Mouse (Mus musculus): ENCODE results near the gene Lhfpl5. TPM values are rescaled to one million over a fixed set of nuclear protein-coding genes. Genes with fewer than 3 reads are reported as not detected.
"Not testable (repeated sequence)": the region's sequence is repeated elsewhere in the genome, so short reads cannot be mapped to it uniquely, and the experiment has no call there.

Lhfpl5 gene
- not detected for total RNA-seq (2021)
- long read RNA-seq, experiment 1: 0 reads
- long read RNA-seq, experiment 2: 0 reads

GRCm38 (mm10) chr17:28575244-28576125, at the start of gene Lhfpl5:
Lhfpl5 (plus strand) TSS chr17:28575641.
- intact Hi-C loops (cut with DNase I; ENCODE audit: low total_unique reads): no loop called here
- DNase-seq: peak; percentile 46

- no peak for DNase-seq
- intact Hi-C loops (cut with DNase I; ENCODE audit: low total_unique reads): loop anchor here (5.0 kb wide), 2 partner anchors 120 to 140 kb away; no protein-coding TSS in a partner anchor
Observed at GRCm38 (mm10) chr17:28527184-28528042, 48.0 kb upstream of the Lhfpl5 start.

- intact Hi-C loops (cut with DNase I; ENCODE audit: low total_unique reads): loop anchor here (5.0 kb wide), 2 partner anchors 121 to 141 kb away; no protein-coding TSS in a partner anchor
- DNase-seq: peak; percentile 82
Observed at GRCm38 (mm10) chr17:28528043-28528351, 47.4 kb upstream of the Lhfpl5 start.

- intact Hi-C loops (cut with DNase I; ENCODE audit: low total_unique reads): loop anchor here (5.0 kb wide), 2 partner anchors 122 to 142 kb away; no protein-coding TSS in a partner anchor
- no peak for DNase-seq
Observed at GRCm38 (mm10) chr17:28529116-28529515, 46.3 kb upstream of the Lhfpl5 start.

- DNase-seq: no peak
- intact Hi-C loops (cut with DNase I; ENCODE audit: low total_unique reads): no loop called here
Observed at GRCm38 (mm10) chr17:28530506-28530905, 44.9 kb upstream of the Lhfpl5 start, which contains the start of gene Armc12. Armc12 (plus strand) TSS chr17:28530806.

GRCm38 (mm10) chr17:28531946-28532345, 43.5 kb upstream of the Lhfpl5 start:
- DNase-seq: no peak
- intact Hi-C loops (cut with DNase I; ENCODE audit: low total_unique reads): no loop called here

DNA sequence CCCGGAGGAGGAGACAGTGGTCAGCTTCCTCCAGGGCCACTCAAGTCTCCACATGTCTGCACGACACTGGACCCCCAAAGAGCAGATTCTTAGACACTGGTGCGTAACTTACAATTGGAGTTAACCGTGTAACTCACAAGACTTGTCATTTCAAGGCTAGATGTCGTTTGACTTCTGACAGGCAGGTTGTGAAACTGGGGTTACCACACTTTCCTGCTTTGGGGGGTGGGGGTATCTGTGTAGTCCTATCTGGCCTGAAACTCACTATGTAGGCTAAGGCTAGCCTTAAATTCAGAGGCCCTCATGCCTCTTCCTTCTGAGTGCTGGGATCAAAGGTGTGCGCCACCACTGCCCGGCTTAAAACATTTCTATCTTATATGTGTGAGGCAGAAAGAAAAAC, 42.9 kb upstream of the Lhfpl5 start:
- DNase-seq: no peak
- intact Hi-C loops (cut with DNase I; ENCODE audit: low total_unique reads): no loop called here

DNA sequence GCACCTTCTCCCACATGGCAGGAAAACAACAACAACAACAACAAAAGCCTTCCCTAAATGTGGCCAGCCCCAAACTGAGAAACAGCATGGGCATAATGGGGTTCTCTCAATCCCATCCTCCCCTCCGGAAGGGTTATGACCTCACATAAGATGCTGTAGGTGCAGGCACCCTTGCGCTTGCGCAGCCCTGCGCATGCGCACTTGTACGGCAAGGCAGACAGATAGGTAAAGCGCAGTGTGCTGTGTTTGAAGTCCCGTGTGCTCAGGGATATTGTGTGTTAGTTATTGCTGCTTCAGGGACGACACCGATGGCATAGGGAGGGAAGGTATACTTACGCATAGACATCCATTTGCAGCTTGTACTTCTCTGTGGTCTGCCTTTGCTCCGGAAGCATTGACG, 42.1 kb upstream of the Lhfpl5 start:
- intact Hi-C loops (cut with DNase I; ENCODE audit: low total_unique reads): no loop called here
- DNase-seq: no peak

- intact Hi-C loops (cut with DNase I; ENCODE audit: low total_unique reads): no loop called here
- DNase-seq: no peak
Observed at GRCm38 (mm10) chr17:28537881-28538280, 37.6 kb upstream of the Lhfpl5 start.

GRCm38 (mm10) chr17:28546925-28547324, 28.5 kb upstream of the Lhfpl5 start:
- no peak for DNase-seq
- intact Hi-C loops (cut with DNase I; ENCODE audit: low total_unique reads): no loop called here

DNA sequence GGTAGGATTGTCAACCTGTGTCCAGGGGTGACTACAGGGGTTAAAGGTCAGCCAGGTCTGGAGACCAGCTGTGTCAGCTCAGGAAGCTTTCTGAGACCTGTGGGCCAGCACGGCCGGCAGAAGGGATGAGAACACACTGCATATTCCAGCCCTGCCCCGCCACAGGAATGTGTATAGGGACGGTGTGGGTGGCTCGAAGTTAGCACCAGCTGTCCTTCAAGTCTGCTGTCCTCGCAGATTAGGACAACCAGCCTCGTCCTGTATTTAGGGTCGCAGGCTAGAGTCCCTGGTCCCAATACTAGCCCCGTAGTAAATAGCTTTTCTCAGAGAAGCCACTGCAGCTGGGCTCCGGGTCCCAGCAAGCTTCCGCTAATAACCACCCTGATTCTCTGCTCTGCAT, 26.9 kb upstream of the Lhfpl5 start:
- intact Hi-C loops (cut with DNase I; ENCODE audit: low total_unique reads): no loop called here
- DNase-seq: no peak

DNA sequence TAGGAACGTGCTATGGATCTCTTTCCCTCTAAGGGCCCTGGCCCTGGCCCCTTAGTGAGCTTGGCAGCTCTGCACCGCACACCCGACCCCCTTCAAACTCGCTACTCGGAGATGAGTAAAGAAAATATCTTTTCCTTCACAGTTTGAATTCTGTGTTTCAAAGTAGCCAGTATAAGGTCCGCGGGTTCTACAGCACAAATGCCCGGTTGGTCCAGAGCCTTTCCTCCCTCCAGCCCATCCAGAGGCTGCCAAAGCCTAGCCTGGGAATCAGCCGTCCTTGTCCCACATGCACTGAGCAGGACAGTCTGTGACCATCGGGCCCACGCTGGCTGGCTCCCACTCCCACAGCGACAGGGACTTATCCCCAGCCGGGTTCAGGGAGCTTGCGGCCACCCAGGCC, 26.3 kb upstream of the Lhfpl5 start, which contains the start of gene Clpsl2:
Gene Clpsl2 (plus strand): TSS at position 301 of the 400 bp plus-strand sequence.
- intact Hi-C loops (cut with DNase I; ENCODE audit: low total_unique reads): no loop called here
- no peak for DNase-seq

DNA sequence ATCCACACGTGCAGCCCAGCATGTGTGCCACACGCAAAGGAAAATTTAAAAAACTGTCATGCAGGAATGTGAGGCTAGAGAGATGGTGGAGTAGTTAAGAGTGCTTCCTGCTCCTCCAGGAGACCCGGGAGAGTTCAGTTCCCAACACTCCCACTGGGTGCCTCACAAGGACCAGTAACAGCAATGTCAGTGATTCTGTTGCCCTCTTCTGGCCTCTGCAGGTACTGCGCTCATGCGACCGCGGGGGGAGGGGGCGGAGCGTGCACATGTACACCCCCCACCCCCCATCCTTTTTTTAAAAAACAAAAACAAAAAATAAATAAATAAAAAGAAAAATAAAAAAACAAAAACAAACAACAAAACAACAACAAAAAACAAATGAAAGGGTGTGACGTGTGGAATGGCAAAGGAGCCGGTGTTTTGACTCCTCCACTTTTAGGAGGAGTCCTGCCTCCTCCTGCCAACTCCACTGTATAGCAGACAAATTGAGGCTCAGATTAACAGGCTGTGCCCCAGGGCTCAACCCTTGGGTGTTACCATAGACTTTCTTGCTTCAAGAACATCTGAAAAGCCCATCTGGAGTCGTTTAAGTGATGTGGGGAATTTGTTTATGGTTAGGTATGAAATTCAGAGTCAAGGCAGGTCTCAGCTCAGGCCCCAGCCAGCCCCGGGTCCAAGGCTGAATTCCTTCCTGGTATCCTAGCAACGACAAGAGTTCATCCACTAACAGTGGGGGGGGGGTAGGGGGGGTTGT, 22.2 kb upstream of the Lhfpl5 start:
- intact Hi-C loops (cut with DNase I; ENCODE audit: low total_unique reads): no loop called here
- DNase-seq: peak; percentile 60

- intact Hi-C loops (cut with DNase I; ENCODE audit: low total_unique reads); DNase-seq: not testable (repeated sequence)
Observed at GRCm38 (mm10) chr17:28554021-28554420, 21.4 kb upstream of the Lhfpl5 start.

- intact Hi-C loops (cut with DNase I; ENCODE audit: low total_unique reads): no loop called here
- DNase-seq: no peak
Observed at GRCm38 (mm10) chr17:28556635-28557396, 18.6 kb upstream of the Lhfpl5 start.

- intact Hi-C loops (cut with DNase I; ENCODE audit: low total_unique reads): no loop called here
- DNase-seq: no peak
Observed at GRCm38 (mm10) chr17:28557772-28558171, 17.7 kb upstream of the Lhfpl5 start.

GRCm38 (mm10) chr17:28560598-28560997, 14.8 kb upstream of the Lhfpl5 start, which contains the start of gene Clps:
Clps (minus strand) TSS chr17:28560766.
- intact Hi-C loops (cut with DNase I; ENCODE audit: low total_unique reads): no loop called here
- no peak for DNase-seq

DNA sequence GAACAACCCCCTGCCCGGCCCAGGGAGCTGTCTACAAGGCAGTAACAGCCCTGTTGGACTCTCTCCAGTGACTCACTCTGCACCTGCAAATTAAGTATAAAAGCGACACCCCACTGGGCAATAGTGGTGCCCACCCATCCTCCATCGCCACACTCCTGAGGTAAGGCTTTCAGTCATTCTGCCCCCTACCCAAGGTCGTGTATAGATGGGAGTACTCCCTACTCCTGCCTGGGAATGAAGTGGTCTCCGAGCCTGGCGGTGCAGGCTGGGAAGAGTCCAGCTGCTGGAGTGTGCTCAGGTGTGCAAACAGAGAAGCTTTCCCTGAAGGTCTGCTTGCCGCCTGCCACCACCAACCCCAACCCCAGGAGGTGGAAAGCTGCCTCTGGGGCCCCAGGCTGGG, 13.8 kb upstream of the Lhfpl5 start:
- DNase-seq: no peak
- intact Hi-C loops (cut with DNase I; ENCODE audit: low total_unique reads): no loop called here

- intact Hi-C loops (cut with DNase I; ENCODE audit: low total_unique reads): no loop called here
- DNase-seq: no peak
Observed at GRCm38 (mm10) chr17:28565181-28565580, 10.3 kb upstream of the Lhfpl5 start.

All from gastrocnemius, postnatal 14 days (tissue).